Mouse (Mus musculus) myocyte (in vitro differentiated cells): Measurements from ENCODE around the gene Hoxb4. TPM values are rescaled to one million over a fixed set of nuclear protein-coding genes. Genes with fewer than 3 reads are reported as not detected.

ENCODE experiments used
- H3K27me3 ChIP-seq: one replicate; pipeline ENCODE4 v1.6.1; 2011; ENCODE audit not compliant: control insufficient read depth, insufficient read depth, insufficient read length
- H3K36me3 ChIP-seq: one replicate; pipeline ENCODE4 v1.6.1; 2011; ENCODE audit not compliant: control insufficient read depth, insufficient read depth
- H3K4me2 ChIP-seq: one replicate; pipeline ENCODE4 v1.6.1; 2011; ENCODE audit warnings: low read depth, control low read depth
- H3K4me3 ChIP-seq: one replicate; pipeline ENCODE4 v1.5.1; 2011; ENCODE audit warnings: mild to moderate bottlenecking, control low read depth, moderate library complexity
- H3K79me2 ChIP-seq: one replicate; pipeline ENCODE4 v1.6.1; 2011; ENCODE audit not compliant: control insufficient read depth, insufficient read depth
- H3ac ChIP-seq: one replicate; pipeline ENCODE4 v1.6.1; 2011; ENCODE audit not compliant: control insufficient read depth, insufficient read length
- CEBPB ChIP-seq: IDR thresholded peaks from 2 replicates; pipeline ENCODE4 v1.6.1; 2011; ENCODE audit warnings: mild to moderate bottlenecking, moderate library complexity; ENCODE audit not compliant: poor library complexity, insufficient read depth, severe bottlenecking
- E2F4 ChIP-seq: IDR thresholded peaks from one replicate; pipeline ENCODE4 v1.6.1; 2011; ENCODE audit warnings: mild to moderate bottlenecking, control low read depth, moderate library complexity; ENCODE audit not compliant: insufficient read depth
- MAX ChIP-seq: IDR thresholded peaks from one replicate; pipeline ENCODE4 v1.6.1; 2011; ENCODE audit warnings: low read depth, mild to moderate bottlenecking, control low read depth
- MYOD1 ChIP-seq, 3 experiments: IDR thresholded peaks; one replicate each; pipeline ENCODE4 v1.6.1; 2011; ENCODE audit warnings: control low read depth in 2 of 3, low read depth in 2 of 3, mild to moderate bottlenecking in 2 of 3, moderate library complexity in 1 of 3; ENCODE audit not compliant: insufficient read length in 2 of 3, control insufficient read depth in 1 of 3
- MYOG ChIP-seq, 3 experiments: IDR thresholded peaks; one replicate each; pipeline ENCODE4 v1.6.1; 2011; ENCODE audit warnings: control low read depth in 2 of 3, low read depth in 2 of 3, mild to moderate bottlenecking in 2 of 3; ENCODE audit not compliant: insufficient read length in 2 of 3, control insufficient read depth in 1 of 3, insufficient read depth in 1 of 3
- POLR2A ChIP-seq: IDR thresholded peaks from one replicate; pipeline ENCODE4 v1.6.1; 2011; ENCODE audit warnings: low read depth, mild to moderate bottlenecking, control low read depth, moderate library complexity; ENCODE audit not compliant: insufficient read length
- POLR2AphosphoS2 ChIP-seq: IDR thresholded peaks from one replicate; pipeline ENCODE4 v1.6.1; 2011; ENCODE audit warnings: low read depth, control low read depth; ENCODE audit not compliant: insufficient read length
- REST ChIP-seq: IDR thresholded peaks from one replicate; pipeline ENCODE4 v1.6.1; 2011; ENCODE audit warnings: mild to moderate bottlenecking, control low read depth, moderate library complexity; ENCODE audit not compliant: insufficient read depth, insufficient read length
- SRF ChIP-seq: IDR thresholded peaks from one replicate; pipeline ENCODE4 v1.6.1; 2011; ENCODE audit warnings: low read depth; ENCODE audit not compliant: control insufficient read depth, insufficient read length
- TCF12 ChIP-seq: IDR thresholded peaks from one replicate; pipeline ENCODE4 v1.6.1; 2011; ENCODE audit warnings: mild to moderate bottlenecking, control low read depth; ENCODE audit not compliant: poor library complexity, insufficient read depth, severe bottlenecking
- TCF3 ChIP-seq: IDR thresholded peaks from one replicate; pipeline ENCODE4 v1.6.1; 2011; ENCODE audit warnings: low read depth, control low read depth; ENCODE audit not compliant: insufficient read length
- USF1 ChIP-seq: IDR thresholded peaks from one replicate; pipeline ENCODE4 v1.6.1; 2011; ENCODE audit warnings: low read depth, mild to moderate bottlenecking, control low read depth, moderate library complexity
- polyA plus RNA-seq: library from polyadenylated mRNA; unstranded; fragments of >200 nt; fragmentation: generic; extraction: Trizol; gene quantifications from one replicate; pipeline ENCODE4 v1.2.1, GENCODE M21; 2012; ENCODE audit warnings: missing spikeins

Gene Hoxb4
- polyA plus RNA-seq, 1 experiment: not detected

DNA sequence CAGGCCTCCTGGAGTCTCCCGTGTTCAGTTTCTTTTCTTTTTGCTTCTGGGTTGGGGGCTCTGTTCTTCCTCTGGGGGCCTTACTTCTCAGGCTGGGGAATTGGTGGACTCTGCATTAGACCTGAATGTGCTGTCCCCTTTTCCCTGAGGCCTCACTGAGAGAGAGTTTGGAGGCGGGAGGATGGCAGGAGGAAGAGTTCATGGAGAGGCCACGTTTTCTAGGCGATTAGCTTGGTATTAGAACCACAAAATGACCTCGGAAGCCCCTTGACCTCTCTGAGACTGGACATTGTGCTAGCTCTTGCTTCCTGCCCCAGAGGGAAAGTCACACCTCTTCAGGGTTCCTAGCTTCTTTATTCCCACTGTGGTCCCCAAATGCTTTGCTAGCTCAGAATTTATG, 6.1 kb downstream of the Hoxb4 start:
- Histone ChIP-seq H3K4me3 (no peak overlapping the region), H3K27me3 (peaks cover 91% of the 10 kb centered on the region), H3K36me3 (no peaks in the 10 kb centered on the region), H3K4me2 (no peak overlapping the region), H3ac (no peak overlapping the region), H3K79me2 (no peaks in the 10 kb centered on the region)
- no peak for TF ChIP-seq TCF12
- no peak for TF ChIP-seq REST
- no peak for TF ChIP-seq USF1

DNA sequence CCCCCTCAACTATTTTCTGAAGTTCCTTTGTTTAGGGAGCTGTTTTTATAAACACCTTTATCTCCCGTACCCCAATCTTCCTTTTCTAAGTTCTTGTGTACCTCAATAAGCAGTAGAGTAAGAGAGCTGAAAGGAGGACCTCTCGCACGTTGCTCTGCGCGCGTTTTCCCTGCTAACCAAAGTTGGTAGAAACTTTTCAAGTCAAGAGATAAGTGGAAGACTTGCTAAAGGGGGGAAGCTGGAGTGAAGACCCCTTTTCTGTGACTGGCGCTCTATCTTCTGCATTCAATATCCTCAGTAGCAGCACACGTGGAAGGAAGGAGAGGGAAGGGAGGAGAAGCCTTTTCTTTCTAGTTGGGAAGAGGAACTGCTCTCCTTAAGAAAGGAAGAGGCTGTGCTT, 6.9 kb downstream of the Hoxb4 start:
- H3K36me3 ChIP-seq: no peaks in the 10 kb centered on the region
- H3ac ChIP-seq: no peak overlapping the region
- H3K4me3 ChIP-seq: no peak overlapping the region
- H3K27me3 ChIP-seq: peaks cover 90% of the 10 kb centered on the region
- no peaks in the 10 kb centered on the region for H3K79me2 ChIP-seq
- H3K4me2 ChIP-seq: no peak overlapping the region
- TF ChIP-seq USF1 (no peak), REST (no peak), MYOG (IDR thresholded peaks at IDR 0.05; ENCODE audit: control insufficient read depth in 1 of 3, insufficient read depth in 1 of 3, insufficient read length in 2 of 3, low read depth in 2 of 3) (no peak), CEBPB (no peak), TCF12 (no peak), MAX (no peak), TCF3 (no peak), POLR2A (no peak), E2F4 (no peak), SRF (no peak), MYOD1 (IDR thresholded peaks at IDR 0.05; ENCODE audit: control insufficient read depth in 1 of 3, insufficient read length in 2 of 3, low read depth in 2 of 3) (no peak), POLR2AphosphoS2 (no peak)

DNA sequence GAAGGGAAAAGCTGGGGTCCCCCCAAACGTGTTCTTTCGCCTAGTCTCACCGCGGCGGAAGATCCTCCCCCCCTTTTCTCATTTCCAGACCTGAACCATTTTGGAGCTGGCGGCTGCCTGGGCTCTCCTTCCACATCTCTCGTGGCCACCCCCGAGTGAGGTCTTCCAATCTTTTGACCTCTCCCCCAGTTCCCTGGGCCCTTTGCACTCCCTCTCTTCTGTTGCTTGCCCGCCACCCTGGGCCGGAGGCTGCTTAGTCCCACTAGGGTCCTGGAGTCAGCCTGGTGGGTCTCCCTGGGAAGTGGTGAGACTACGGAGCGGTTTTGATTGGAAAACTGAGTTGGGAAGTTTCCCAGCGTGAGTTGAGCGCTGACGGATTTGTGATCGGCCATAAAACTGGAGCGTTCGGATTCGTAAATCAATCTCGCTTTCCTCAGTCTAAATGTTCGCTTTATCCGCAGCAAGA, 7.7 kb downstream of the Hoxb4 start:
- H3K4me3 ChIP-seq: no peak overlapping the region
- no peak overlapping the region for H3ac ChIP-seq
- TF ChIP-seq E2F4: no peak
- no peak for TF ChIP-seq MAX
- no peaks in the 10 kb centered on the region for H3K36me3 ChIP-seq
- no peaks in the 10 kb centered on the region for H3K79me2 ChIP-seq
- peaks cover 91% of the 10 kb centered on the region for H3K27me3 ChIP-seq
- H3K4me2 ChIP-seq: no peak overlapping the region

DNA sequence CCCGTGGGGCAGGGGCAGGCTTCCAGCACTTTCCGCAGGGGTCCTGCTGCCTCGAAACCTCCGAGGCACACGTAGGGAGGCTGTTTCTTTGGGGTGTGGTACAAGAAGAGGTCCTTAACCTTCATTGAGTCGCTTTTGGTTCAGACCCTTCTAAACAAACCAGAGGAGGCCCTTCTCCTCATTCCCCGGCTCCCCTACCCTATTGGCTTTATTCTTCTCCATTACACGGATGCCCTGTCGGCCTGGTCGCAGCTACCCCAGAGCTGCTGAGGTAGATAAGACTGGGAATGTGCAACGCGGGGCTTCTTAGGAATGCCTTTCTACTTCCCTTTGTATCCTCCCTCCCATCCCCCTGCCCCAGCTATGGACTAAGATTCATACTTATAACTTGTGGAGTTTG, 8.6 kb downstream of the Hoxb4 start:
- H3K79me2 ChIP-seq: no peaks in the 10 kb centered on the region
- peaks cover 91% of the 10 kb centered on the region for H3K27me3 ChIP-seq
- H3ac ChIP-seq: no peak overlapping the region
- H3K4me3 ChIP-seq: no peak overlapping the region
- H3K36me3 ChIP-seq: no peaks in the 10 kb centered on the region
- H3K4me2 ChIP-seq: no peak overlapping the region
- TF ChIP-seq TCF3 (no peak), REST (no peak), POLR2AphosphoS2 (no peak), MYOG (IDR thresholded peaks at IDR 0.05; ENCODE audit: control insufficient read depth in 1 of 3, insufficient read depth in 1 of 3, insufficient read length in 2 of 3, low read depth in 2 of 3) (no peak), MYOD1 (IDR thresholded peaks at IDR 0.05; ENCODE audit: control insufficient read depth in 1 of 3, insufficient read length in 2 of 3, low read depth in 2 of 3) (no peak), SRF (no peak), USF1 (no peak)

DNA sequence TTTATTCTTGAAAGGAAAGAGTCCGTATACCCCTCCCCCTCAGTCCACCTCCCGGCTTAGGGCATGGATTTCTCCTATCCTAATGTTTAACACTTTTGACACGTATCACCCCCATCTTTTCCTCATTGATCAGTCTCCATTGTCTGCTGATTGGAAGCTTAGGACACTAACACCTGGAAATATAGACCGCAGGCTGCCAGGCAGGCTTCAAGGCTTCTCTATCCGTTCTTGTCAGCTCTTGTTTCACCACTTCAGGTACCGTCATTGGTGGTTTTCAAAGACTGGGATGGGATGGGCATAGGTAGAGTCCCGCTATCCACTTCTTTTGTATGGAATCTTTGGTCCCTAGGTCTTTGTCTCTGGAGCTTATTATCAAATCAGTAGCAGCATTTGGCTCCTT, 9.1 kb downstream of the Hoxb4 start:
- no peak overlapping the region for H3K4me2 ChIP-seq
- no peaks in the 10 kb centered on the region for H3K36me3 ChIP-seq
- TF ChIP-seq CEBPB: no peak
- no peak for TF ChIP-seq MAX
- TF ChIP-seq REST: no peak
- TF ChIP-seq TCF12: no peak
- no peak for TF ChIP-seq SRF
- no peak for TF ChIP-seq TCF3
- no peak for TF ChIP-seq E2F4
- no peak for TF ChIP-seq POLR2AphosphoS2
- no peak for TF ChIP-seq USF1
- no peak for TF ChIP-seq MYOD1 (IDR thresholded peaks at IDR 0.05; ENCODE audit: control insufficient read depth in 1 of 3, insufficient read length in 2 of 3, low read depth in 2 of 3)
- no peak for TF ChIP-seq POLR2A
- no peak for TF ChIP-seq MYOG (IDR thresholded peaks at IDR 0.05; ENCODE audit: control insufficient read depth in 1 of 3, insufficient read depth in 1 of 3, insufficient read length in 2 of 3, low read depth in 2 of 3)
- peaks cover 91% of the 10 kb centered on the region for H3K27me3 ChIP-seq
- H3K4me3 ChIP-seq: no peak overlapping the region
- no peak overlapping the region for H3ac ChIP-seq
- no peaks in the 10 kb centered on the region for H3K79me2 ChIP-seq
